Mouse (Mus musculus): ENCODE measurements around the gene Acr. TPM values are rescaled to one million over a fixed set of nuclear protein-coding genes. Genes with fewer than 3 reads are reported as not detected.

The Acr gene
- polyA plus RNA-seq (2015; fragmentation: Nextera tagmentation; extraction: Ambion mirVana) = 0.14 and 0.20 TPM in 2 replicates

- Histone ChIP-seq H3K4me3 (ENCODE audit: low read length) (no peak within 1 kb of the TSS), H3K4me1 (replicated peaks; ENCODE audit: control insufficient read depth, insufficient read depth, low read length) (no peaks in the 10 kb centered on the region), H3K4me2 (ENCODE audit: low read depth, low read length) (no peak within 1 kb of the TSS), H3K9ac (ENCODE audit: low read length) (no peak within 1 kb of the TSS), H3K9me3 (ENCODE audit: control insufficient read depth, low read length) (no peaks in the 10 kb centered on the region), H3K27me3 (ENCODE audit: control insufficient read depth, insufficient read depth, low read depth, low read length) (no peaks in the 10 kb centered on the region), H3K36me3 (ENCODE audit: control insufficient read depth, insufficient read depth, low read length) (no peaks in the 10 kb centered on the region), H3K27ac (ENCODE audit: low read length) (no peak within 1 kb of the TSS)
- ATAC-seq (ENCODE audit: low read depth) = no peak
- WGBS = 81% methylated on average over 6 of the region's 6 CpGs
Observed at GRCm38 (mm10) chr15:89568114-89568513, at the start of gene Acr. Gene Acr (plus strand): TSS chr15:89568326.

- H3K27ac ChIP-seq (ENCODE audit: low read length) = no peak overlapping the region
- no peak overlapping the region for H3K4me3 ChIP-seq (ENCODE audit: low read length)
- no peak overlapping the region for H3K9ac ChIP-seq (ENCODE audit: low read length)
- ATAC-seq (ENCODE audit: low read depth) = no peak
- no peak overlapping the region for H3K4me2 ChIP-seq (ENCODE audit: low read depth, low read length)
- no peaks in the 10 kb centered on the region for H3K9me3 ChIP-seq (ENCODE audit: control insufficient read depth, low read length)
- peaks cover 16% of the 10 kb centered on the region for H3K27me3 ChIP-seq (ENCODE audit: control insufficient read depth, insufficient read depth, low read depth, low read length)
- H3K36me3 ChIP-seq (ENCODE audit: control insufficient read depth, insufficient read depth, low read length) = no peaks in the 10 kb centered on the region; the same call in 1 of the 2 replicates
- WGBS = 70% methylated on average over 7 of the region's 7 CpGs
- H3K4me1 ChIP-seq (replicated peaks; ENCODE audit: control insufficient read depth, insufficient read depth, low read length) = 0 out of 2 replicates have a peak, but pooled peaks cover 4% of the 10 kb centered on the region
Observed at GRCm38 (mm10) chr15:89521951-89522350, 46.2 kb upstream of the Acr start.

GRCm38 (mm10) chr15:89522566-89523282 lies 45.4 kb upstream of the Acr start:
- Histone ChIP-seq H3K27ac (ENCODE audit: low read length) (no peak overlapping the region), H3K9ac (ENCODE audit: low read length) (no peak overlapping the region), H3K4me2 (ENCODE audit: low read depth, low read length) (peak overlapping the region; percentile 87; the same call in 1 of the 2 replicates), H3K27me3 (ENCODE audit: control insufficient read depth, insufficient read depth, low read depth, low read length) (peaks cover 16% of the 10 kb centered on the region), H3K9me3 (ENCODE audit: control insufficient read depth, low read length) (no peaks in the 10 kb centered on the region), H3K36me3 (ENCODE audit: control insufficient read depth, insufficient read depth, low read length) (no peaks in the 10 kb centered on the region; the same call in none of the 2 replicates), H3K4me1 (replicated peaks; ENCODE audit: control insufficient read depth, insufficient read depth, low read length) (0 out of 2 replicates have a peak, but pooled peaks cover 4% of the 10 kb centered on the region), H3K4me3 (ENCODE audit: low read length) (peak overlapping the region; percentile 62; the same call in 1 of the 2 replicates)
- 84% methylated on average over 10 of the region's 10 CpGs for WGBS
- no peak for ATAC-seq (ENCODE audit: low read depth)

DNA sequence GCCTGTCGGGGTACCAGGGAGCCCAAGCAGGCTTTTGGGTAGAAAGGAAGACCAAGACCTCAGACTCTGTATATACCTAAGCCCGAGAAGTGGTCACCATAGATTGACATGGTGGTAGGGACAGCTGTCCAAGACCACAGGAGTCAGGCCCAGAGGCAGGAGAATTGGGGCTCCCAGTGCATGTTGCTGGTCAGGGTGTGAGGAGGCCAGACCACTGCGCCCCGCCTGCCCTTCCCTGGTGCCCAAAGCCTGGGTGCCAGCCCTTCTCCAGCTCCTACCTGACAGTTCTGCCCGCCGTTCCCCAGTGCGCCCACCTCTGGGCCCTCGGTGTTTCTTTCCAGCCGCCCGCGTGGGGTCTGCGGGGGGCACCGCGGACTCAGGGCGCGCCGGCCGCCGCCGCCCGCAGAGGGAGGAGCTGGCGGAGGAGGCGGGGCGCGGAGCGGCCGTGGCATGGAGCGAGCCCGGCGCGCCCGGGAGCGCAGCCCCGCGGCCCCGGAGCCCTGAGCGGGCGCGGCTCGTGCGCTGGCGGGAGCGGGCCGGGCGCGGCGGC lies 44.8 kb upstream of the Acr start:
- Histone ChIP-seq H3K9ac (ENCODE audit: low read length) (peak overlapping the region; percentile 66), H3K9me3 (ENCODE audit: control insufficient read depth, low read length) (no peaks in the 10 kb centered on the region), H3K27ac (ENCODE audit: low read length) (no peak overlapping the region), H3K4me1 (replicated peaks; ENCODE audit: control insufficient read depth, insufficient read depth, low read length) (0 out of 2 replicates have a peak, but pooled peaks cover 4% of the 10 kb centered on the region), H3K27me3 (ENCODE audit: control insufficient read depth, insufficient read depth, low read depth, low read length) (peaks cover 16% of the 10 kb centered on the region), H3K4me3 (ENCODE audit: low read length) (peak overlapping the region; percentile 62), H3K4me2 (ENCODE audit: low read depth, low read length) (peak overlapping the region; percentile 87), H3K36me3 (ENCODE audit: control insufficient read depth, insufficient read depth, low read length) (no peaks in the 10 kb centered on the region; the same call in none of the 2 replicates)
- 14% methylated on average over 11 of the region's 47 CpGs for WGBS
- ATAC-seq (ENCODE audit: low read depth) = peak; percentile 80

DNA sequence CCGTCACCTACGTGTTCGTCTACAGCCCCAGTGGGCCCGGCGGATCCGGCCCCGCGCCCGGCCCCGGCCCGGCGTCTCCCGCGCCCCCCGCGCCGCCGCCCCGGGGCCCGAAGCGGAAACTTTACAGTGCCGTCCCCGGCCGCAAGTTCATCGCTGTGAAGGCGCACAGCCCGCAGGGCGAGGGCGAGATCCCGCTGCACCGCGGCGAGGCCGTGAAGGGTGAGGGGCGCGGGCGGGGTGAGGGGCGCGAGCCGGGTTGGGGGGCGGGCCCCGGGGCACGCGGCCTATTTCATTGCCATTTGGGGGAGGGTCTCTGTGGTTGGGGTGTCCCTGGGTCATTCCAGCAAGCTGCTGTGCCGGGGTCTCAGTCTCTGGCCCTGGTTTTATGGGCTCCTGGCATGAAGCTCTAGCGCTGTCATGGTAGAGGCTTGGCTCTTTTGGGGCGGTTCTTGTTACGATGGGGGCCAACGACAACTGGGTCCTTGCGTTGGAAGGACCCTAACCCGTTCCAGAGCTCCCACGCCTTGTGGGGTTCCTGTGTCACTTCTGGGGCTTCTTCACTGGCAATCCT lies 44.0 kb upstream of the Acr start:
- H3K9me3 ChIP-seq (ENCODE audit: control insufficient read depth, low read length) = no peaks in the 10 kb centered on the region
- H3K36me3 ChIP-seq (ENCODE audit: control insufficient read depth, insufficient read depth, low read length) = no peaks in the 10 kb centered on the region; the same call in none of the 2 replicates
- 13% methylated on average over 34 of the region's 52 CpGs for WGBS
- H3K9ac ChIP-seq (ENCODE audit: low read length) = peak overlapping the region; percentile 66
- peak overlapping the region; percentile 62 for H3K4me3 ChIP-seq (ENCODE audit: low read length)
- H3K27ac ChIP-seq (ENCODE audit: low read length) = no peak overlapping the region
- H3K4me1 ChIP-seq (replicated peaks; ENCODE audit: control insufficient read depth, insufficient read depth, low read length) = 0 out of 2 replicates have a peak, but pooled peaks cover 4% of the 10 kb centered on the region
- peak; percentile 43 for ATAC-seq (ENCODE audit: low read depth)
- peaks cover 16% of the 10 kb centered on the region for H3K27me3 ChIP-seq (ENCODE audit: control insufficient read depth, insufficient read depth, low read depth, low read length)
- peak overlapping the region; percentile 87 for H3K4me2 ChIP-seq (ENCODE audit: low read depth, low read length)

- H3K9me3 ChIP-seq (ENCODE audit: control insufficient read depth, low read length) = no peaks in the 10 kb centered on the region
- 71% methylated on average over 8 of the region's 8 CpGs for WGBS
- H3K27me3 ChIP-seq (ENCODE audit: control insufficient read depth, insufficient read depth, low read depth, low read length) = peaks cover 16% of the 10 kb centered on the region
- H3K27ac ChIP-seq (ENCODE audit: low read length) = no peak overlapping the region
- peak overlapping the region; percentile 66 for H3K9ac ChIP-seq (ENCODE audit: low read length)
- H3K4me2 ChIP-seq (ENCODE audit: low read depth, low read length) = peak overlapping the region; percentile 87
- ATAC-seq (ENCODE audit: low read depth) = no peak
- peak overlapping the region; percentile 62 for H3K4me3 ChIP-seq (ENCODE audit: low read length)
- H3K4me1 ChIP-seq (replicated peaks; ENCODE audit: control insufficient read depth, insufficient read depth, low read length) = 0 out of 2 replicates have a peak, but pooled peaks cover 4% of the 10 kb centered on the region
- no peaks in the 10 kb centered on the region; the same call in none of the 2 replicates for H3K36me3 ChIP-seq (ENCODE audit: control insufficient read depth, insufficient read depth, low read length)
Observed at GRCm38 (mm10) chr15:89524611-89525415, 43.3 kb upstream of the Acr start.

- 91% methylated on average over 8 of the region's 8 CpGs for WGBS
- no peaks in the 10 kb centered on the region for H3K9me3 ChIP-seq (ENCODE audit: control insufficient read depth, low read length)
- H3K4me1 ChIP-seq (replicated peaks; ENCODE audit: control insufficient read depth, insufficient read depth, low read length) = 0 out of 2 replicates have a peak, but pooled peaks cover 4% of the 10 kb centered on the region
- no peak overlapping the region for H3K4me3 ChIP-seq (ENCODE audit: low read length)
- H3K27me3 ChIP-seq (ENCODE audit: control insufficient read depth, insufficient read depth, low read depth, low read length) = peaks cover 16% of the 10 kb centered on the region
- H3K9ac ChIP-seq (ENCODE audit: low read length) = no peak overlapping the region
- H3K36me3 ChIP-seq (ENCODE audit: control insufficient read depth, insufficient read depth, low read length) = no peaks in the 10 kb centered on the region; the same call in none of the 2 replicates
- no peak overlapping the region for H3K4me2 ChIP-seq (ENCODE audit: low read depth, low read length)
- ATAC-seq (ENCODE audit: low read depth) = no peak
- H3K27ac ChIP-seq (ENCODE audit: low read length) = no peak overlapping the region
Observed at GRCm38 (mm10) chr15:89525464-89525863, 42.7 kb upstream of the Acr start.

DNA sequence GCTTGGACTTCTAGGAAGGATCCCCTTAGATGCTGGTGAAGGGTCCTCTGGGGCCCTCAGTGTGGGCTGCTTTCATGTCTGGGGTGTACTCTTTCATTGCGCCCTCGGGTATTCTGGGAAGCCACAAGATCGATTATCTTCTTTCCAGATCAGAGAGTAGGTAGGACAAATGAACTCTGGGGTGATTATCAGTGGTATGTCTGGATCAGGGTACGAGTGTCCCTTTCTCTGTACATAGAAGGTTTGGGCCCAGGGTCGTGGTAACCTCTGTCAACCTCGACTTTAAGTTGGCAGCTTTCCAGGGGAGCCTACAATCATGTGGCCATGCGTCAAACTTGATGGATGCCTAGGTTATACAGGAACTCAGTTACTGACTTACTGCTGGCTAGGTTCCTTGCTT lies 42.2 kb upstream of the Acr start:
- Histone ChIP-seq H3K4me3 (ENCODE audit: low read length) (no peak overlapping the region), H3K36me3 (ENCODE audit: control insufficient read depth, insufficient read depth, low read length) (no peaks in the 10 kb centered on the region; the same call in none of the 2 replicates), H3K4me1 (replicated peaks; ENCODE audit: control insufficient read depth, insufficient read depth, low read length) (0 out of 2 replicates have a peak, but pooled peaks cover 4% of the 10 kb centered on the region), H3K4me2 (ENCODE audit: low read depth, low read length) (no peak overlapping the region), H3K27me3 (ENCODE audit: control insufficient read depth, insufficient read depth, low read depth, low read length) (peaks cover 16% of the 10 kb centered on the region), H3K9ac (ENCODE audit: low read length) (no peak overlapping the region), H3K27ac (ENCODE audit: low read length) (no peak overlapping the region), H3K9me3 (ENCODE audit: control insufficient read depth, low read length) (no peaks in the 10 kb centered on the region)
- 66% methylated on average over 7 of the region's 7 CpGs for WGBS
- ATAC-seq (ENCODE audit: low read depth) = no peak

Measured in lung, embryonic 16.5 days (tissue).